Mouse (Mus musculus): Measurements from ENCODE around the gene Pik3r2. TPM values are rescaled to one million over a fixed set of nuclear protein-coding genes. Genes with fewer than 3 reads are reported as not detected.
A peak's percentile ranks its signal among the peaks of the same experiment; 100 is the strongest.

Pik3r2 gene
- polyA plus RNA-seq, 1 experiment: 150 TPM

DNA sequence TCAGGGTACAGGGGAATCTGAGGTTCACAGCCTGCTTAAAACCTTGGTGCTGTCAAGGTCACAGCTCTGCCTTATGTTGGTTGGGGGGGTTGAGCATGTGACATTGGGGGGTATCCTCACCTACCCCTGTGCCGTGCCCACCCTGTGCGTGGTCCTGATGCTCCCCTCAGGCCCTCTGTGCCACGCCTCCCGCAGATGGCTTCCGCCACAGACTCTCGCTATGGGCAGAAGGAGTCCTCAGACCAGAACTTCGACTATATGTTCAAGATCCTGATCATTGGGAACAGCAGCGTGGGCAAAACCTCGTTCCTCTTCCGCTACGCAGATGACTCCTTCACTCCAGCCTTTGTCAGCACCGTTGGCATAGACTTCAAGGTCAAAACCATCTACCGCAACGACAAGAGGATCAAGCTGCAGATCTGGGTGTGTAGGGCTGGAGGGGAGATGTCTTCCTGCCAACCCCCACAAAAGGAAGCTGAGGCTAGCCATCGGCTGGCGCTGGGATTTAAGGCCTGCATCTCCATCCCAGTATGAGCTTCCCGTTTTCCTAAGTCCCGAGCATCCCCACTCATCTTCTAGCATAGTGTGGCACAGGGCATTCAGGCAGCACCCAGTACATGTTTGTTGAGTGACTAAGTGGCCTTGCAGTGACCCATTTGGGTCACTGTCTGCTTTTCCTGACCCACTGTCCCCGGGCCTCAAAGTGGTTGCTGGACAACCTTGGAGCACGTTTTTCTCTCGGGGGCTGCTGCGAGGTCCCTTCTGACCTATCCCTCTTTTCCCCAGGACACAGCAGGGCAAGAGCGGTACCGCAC lies 20.6 kb downstream of the Pik3r2 start:
- no peak for TF ChIP-seq POLR2A (IDR thresholded peaks at IDR 0.05; ENCODE audit: borderline replicate concordance, extremely low read depth, insufficient read depth, insufficient read length, poor library complexity, severe bottlenecking)
- no peak for TF ChIP-seq CTCF (IDR thresholded peaks at IDR 0.05; ENCODE audit: borderline replicate concordance, extremely low read depth, insufficient read depth, insufficient read length)
- no peak for DNase-seq (ENCODE audit: low read depth)

DNA sequence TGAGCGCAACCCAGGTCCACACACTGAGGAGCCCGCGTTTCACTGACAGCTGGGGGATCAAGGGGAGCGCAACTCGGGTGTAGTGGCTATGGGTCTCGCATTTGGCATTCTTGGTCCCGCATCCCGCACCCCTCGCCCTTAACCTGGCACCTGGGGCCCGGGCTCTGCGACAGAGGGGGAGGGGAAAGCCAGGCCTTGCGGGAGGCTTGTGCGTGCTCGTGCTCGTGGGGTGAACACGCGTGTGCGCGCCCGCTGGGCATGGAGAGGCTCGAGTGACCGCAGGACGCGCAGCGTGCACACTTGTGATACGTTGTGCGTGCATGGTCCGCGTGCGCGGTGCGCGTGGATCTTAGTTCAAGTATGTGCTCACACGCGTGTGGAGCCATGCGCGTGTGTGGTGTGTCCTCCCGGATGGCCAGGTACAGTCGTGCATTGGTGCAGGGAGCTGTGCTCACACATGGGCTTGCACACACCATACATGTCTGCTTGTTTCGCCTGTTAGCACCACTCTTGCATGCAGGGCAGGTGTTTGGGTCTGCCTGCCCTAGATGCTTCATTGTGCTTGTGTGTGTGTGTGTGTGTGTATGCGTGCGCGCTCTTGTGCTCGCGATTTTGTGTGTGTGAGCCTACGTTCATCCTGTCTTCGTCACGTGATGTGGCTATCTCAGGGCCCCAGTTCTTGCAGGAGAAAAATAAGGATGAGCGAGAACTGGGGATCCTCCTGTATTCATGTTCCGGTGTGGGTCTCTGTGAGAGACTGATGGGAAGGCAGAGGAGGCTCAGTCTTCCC lies 21.4 kb downstream of the Pik3r2 start:
- DNase-seq (ENCODE audit: low read depth): peak; percentile 84
- TF ChIP-seq CTCF (IDR thresholded peaks at IDR 0.05; ENCODE audit: borderline replicate concordance, extremely low read depth, insufficient read depth, insufficient read length): no peak
- no peak for TF ChIP-seq POLR2A (IDR thresholded peaks at IDR 0.05; ENCODE audit: borderline replicate concordance, extremely low read depth, insufficient read depth, insufficient read length, poor library complexity, severe bottlenecking)

DNA sequence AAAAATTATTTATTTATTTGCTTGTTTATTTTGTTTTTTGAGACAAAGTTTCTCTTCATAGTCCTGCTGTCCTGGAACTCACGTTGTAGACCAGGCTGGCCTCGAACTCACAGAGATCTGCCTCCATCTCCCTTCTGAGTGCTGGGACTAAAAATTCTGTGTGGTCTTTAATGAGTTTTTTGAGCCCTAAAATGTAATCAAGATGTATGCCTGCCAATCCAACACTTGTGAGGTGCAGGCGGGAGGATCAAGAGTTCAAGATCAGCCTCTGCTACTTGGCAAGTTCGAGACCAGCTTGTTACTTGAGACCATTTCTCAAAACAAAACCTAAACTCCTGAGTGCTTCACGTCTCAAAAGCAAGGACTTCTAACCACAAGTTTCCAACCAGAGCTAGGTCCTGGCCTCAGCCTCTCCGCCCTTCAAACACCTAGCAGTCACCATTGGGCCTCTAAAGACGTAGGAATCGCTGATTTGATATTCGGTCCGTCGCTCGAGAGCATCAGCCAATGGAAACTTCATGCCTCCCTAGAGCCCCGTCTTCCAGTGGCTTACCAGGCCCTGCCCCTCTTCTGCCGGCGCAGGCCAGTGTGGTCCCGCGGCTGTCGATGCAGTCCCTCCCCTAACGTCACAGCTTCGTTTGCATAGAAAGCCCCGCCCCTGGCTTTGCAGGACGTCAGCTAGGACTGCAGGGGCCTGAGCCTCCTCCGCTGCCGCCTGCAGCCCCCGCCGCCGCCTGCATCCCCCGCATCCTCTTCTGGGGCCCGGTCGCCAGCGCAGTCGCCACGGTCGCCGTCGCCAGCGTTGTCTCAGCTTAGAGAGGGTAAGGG lies 22.3 kb downstream of the Pik3r2 start, which contains the start of gene Rab3a:
Gene Rab3a (plus strand): TSS at position 637 of the 828 bp plus-strand sequence.
- DNase-seq (ENCODE audit: low read depth): peak; percentile 100
- TF ChIP-seq POLR2A (IDR thresholded peaks at IDR 0.05; ENCODE audit: borderline replicate concordance, extremely low read depth, insufficient read depth, insufficient read length, poor library complexity, severe bottlenecking): peak; percentile 59; the same call in 1 of the 2 replicates
- TF ChIP-seq CTCF (IDR thresholded peaks at IDR 0.05; ENCODE audit: borderline replicate concordance, extremely low read depth, insufficient read depth, insufficient read length): no peak

DNA sequence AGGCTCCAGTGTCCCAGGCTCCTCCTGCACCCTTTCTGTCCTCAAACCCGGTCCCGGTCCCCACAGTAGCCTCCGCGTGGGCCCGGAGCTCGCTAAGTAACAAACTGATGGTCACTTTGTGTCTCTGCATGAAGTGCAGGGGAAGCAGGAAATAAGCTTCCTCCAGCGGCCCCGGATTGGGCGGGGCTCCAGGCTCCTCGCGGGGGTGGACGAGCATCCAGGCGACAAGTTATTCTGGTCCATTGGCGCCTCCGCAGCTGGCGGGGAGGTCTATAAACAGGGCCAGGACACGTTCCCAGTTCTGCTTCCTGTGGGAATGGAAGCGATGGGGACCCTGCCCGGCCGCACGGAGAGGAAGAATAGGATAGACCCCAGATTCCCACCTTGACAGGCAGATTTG lies 23.4 kb downstream of the Pik3r2 start:
- no peak for TF ChIP-seq POLR2A (IDR thresholded peaks at IDR 0.05; ENCODE audit: borderline replicate concordance, extremely low read depth, insufficient read depth, insufficient read length, poor library complexity, severe bottlenecking)
- TF ChIP-seq CTCF (IDR thresholded peaks at IDR 0.05; ENCODE audit: borderline replicate concordance, extremely low read depth, insufficient read depth, insufficient read length): no peak
- no peak for DNase-seq (ENCODE audit: low read depth)

DNA sequence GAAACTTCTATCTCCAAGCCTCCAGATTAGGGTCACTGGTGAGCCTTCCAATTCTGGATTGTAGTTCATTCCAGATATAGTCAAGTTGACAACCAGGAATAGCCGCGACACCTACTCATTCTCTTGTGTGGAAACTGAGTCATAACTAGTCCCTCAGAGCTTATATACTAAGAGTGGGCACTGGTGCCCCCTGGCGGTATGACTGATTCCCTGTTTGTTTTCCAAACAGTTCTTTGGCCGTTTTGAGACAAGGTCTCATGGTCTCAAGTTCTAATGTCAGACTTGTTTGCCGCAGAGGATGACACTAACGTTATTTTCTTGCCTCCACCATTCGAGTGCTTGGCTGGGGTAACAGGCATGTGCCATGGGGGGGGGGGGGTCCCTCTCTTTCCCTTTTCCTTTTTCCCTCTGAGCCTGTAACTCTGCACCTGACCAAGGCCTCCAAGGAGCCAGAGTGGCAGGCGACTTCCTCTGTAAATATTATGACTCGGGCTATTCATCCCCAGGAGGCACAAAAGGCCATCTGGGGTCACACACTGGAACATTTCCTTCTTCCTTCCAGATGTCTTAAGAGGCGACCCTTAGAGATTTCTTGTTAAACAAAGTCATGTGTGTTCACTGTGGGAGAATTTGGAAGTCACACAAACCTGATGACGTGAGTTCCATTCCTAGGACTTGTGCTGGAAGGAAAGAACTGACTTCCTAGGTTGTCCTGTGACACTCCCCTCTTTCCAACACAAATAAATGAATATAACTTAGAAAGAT lies 24.3 kb downstream of the Pik3r2 start:
- peak; percentile 71 for DNase-seq (ENCODE audit: low read depth)
- TF ChIP-seq CTCF (IDR thresholded peaks at IDR 0.05; ENCODE audit: borderline replicate concordance, extremely low read depth, insufficient read depth, insufficient read length) (peak; percentile 74; the same call in 1 of the 2 replicates), POLR2A (IDR thresholded peaks at IDR 0.05; ENCODE audit: borderline replicate concordance, extremely low read depth, insufficient read depth, insufficient read length, poor library complexity, severe bottlenecking) (no peak)

DNA sequence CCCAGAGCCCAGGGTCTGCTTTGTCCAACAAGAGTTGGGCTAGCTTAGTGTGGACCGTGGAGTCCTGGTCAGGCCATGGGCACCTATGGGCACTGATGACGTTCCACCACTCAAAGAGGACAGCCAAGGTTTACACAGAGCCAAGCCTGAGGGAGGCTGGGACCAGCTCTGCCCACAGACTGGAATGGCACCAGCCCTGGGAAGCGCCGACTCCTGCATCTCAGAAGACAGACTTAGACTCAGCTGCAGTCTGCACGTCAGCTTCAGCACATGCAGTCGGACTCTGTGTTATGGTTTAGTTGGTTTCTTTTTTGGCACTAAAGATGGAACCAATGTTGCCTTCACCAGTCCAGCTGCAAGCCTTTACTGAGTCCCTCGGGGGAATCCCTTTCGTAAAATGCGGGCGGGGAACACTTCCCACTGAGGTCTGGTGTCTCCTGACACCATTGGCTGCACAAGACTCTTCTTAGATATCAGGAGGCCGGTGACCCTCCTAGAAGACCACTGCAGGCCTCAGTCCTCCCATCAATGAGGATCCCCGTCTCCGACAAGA lies 26.3 kb downstream of the Pik3r2 start:
- TF ChIP-seq CTCF (IDR thresholded peaks at IDR 0.05; ENCODE audit: borderline replicate concordance, extremely low read depth, insufficient read depth, insufficient read length) (no peak), POLR2A (IDR thresholded peaks at IDR 0.05; ENCODE audit: borderline replicate concordance, extremely low read depth, insufficient read depth, insufficient read length, poor library complexity, severe bottlenecking) (no peak)
- no peak for DNase-seq (ENCODE audit: low read depth)

DNA sequence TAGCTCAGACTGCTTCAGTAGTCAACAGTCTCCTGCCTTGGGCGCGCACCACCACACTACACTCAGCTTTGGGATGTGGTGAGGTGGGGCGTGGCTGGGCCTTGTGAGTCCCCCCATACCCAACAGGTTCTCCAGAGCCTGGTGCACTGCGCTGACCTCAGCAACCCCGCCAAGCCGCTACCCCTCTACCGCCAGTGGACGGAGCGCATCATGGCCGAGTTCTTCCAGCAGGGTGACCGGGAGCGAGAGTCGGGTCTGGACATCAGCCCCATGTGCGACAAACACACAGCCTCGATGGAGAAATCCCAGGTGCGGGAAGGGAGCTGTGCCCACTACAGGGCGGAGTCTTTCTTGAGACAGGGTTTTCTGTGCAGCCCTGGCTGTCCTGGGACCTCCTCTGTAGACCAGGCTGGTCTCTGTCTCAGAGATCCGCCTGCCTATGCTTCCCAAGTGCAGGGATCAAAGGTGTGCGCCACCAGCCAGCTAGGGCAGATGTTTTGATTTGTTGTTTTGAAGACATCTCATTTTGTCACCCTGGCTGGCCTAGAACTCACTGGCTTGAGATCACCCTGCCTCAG lies 27.3 kb downstream of the Pik3r2 start:
- no peak for TF ChIP-seq CTCF (IDR thresholded peaks at IDR 0.05; ENCODE audit: borderline replicate concordance, extremely low read depth, insufficient read depth, insufficient read length)
- no peak for TF ChIP-seq POLR2A (IDR thresholded peaks at IDR 0.05; ENCODE audit: borderline replicate concordance, extremely low read depth, insufficient read depth, insufficient read length, poor library complexity, severe bottlenecking)
- DNase-seq (ENCODE audit: low read depth): no peak

DNA sequence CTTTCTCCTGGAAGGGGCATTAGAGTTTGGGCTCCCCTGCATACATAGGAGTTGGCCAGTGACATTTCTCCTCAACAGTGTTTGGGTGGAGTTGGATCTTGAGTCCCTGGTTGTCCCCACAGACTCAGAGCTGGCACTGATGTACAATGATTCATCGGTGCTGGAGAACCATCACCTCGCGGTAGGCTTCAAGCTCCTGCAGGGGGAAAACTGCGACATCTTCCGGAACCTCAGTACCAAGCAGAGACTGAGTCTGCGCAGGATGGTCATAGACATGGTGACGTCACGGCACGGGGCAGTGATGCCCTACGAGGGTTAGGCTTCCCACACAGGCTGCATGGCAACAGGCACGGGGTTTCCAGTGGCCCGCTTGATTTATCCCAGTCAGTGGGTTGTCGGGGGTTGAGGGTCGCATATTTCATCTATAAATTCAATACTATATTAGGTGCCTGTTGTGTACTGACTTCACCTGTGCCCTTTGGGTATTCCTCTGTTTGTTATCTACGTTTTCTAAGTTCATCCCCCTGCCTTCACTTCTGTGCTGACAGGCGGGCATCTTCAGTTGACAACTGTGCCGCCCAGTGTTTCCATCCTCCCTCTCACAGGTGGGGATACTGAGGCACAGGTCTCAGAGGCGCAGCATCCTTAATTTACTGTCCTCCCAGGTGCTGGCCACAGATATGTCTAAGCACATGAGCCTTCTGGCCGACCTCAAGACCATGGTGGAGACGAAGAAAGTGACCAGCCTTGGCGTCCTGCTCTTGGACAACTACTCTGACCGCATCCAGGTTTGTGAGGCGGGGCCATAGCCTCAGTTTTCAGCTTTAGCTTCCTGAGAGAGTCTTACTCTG lies 28.0 kb downstream of the Pik3r2 start:
- no peak for DNase-seq (ENCODE audit: low read depth)
- no peak for TF ChIP-seq CTCF (IDR thresholded peaks at IDR 0.05; ENCODE audit: borderline replicate concordance, extremely low read depth, insufficient read depth, insufficient read length)
- TF ChIP-seq POLR2A (IDR thresholded peaks at IDR 0.05; ENCODE audit: borderline replicate concordance, extremely low read depth, insufficient read depth, insufficient read length, poor library complexity, severe bottlenecking): no peak
